Mouse (Mus musculus) right cerebral cortex, postnatal 14 days (tissue): ENCODE results near the gene Spsb2.
"Not testable (repeated sequence)": the region's sequence is repeated elsewhere in the genome, so short reads cannot be mapped to it uniquely, and the experiment has no call there.

Source experiments
- DNase-seq: peaks from one replicate; pipeline ENCODE4 v3.0.0; 2022

Spsb2 gene

DNA sequence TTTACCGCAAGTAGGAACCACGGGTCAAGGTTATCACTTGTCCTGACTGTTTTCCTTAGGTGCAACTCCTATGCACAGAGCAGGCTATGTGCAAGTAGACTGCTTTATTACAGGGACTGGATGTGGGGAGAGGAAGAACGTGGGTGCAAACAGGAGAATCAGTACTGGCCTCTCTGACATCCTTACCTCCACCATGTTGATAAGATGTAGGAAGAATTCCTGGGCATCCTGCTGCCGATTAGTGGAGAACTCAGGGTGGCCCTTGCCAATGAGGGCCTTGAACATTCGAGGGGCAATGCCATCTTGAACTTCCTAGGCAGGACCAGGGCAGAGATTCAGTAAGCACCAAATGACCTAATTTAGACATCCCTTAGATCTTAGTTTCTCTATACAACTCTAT, 12.4 kb downstream of the Spsb2 start:
- no peak for DNase-seq

DNA sequence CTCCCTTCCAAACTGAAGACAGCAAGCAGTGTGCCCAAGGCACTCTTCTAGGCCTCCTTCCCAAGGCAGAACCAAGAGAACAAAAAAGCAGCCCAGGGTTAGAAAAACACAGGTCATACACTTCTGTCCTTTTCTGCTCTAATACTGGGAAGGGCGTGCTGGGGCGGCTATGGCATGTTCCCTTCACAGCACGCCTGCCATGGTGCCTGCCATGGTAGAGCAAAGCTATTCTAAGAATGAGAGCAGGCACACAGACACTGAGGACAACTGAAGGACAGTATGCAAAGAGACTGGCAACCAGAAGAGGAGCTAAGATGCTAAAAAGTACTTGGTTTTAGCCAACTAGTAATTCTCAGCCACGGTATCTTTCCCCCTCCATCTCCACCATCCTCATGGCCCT, 13.6 kb downstream of the Spsb2 start:
- no peak for DNase-seq

DNA sequence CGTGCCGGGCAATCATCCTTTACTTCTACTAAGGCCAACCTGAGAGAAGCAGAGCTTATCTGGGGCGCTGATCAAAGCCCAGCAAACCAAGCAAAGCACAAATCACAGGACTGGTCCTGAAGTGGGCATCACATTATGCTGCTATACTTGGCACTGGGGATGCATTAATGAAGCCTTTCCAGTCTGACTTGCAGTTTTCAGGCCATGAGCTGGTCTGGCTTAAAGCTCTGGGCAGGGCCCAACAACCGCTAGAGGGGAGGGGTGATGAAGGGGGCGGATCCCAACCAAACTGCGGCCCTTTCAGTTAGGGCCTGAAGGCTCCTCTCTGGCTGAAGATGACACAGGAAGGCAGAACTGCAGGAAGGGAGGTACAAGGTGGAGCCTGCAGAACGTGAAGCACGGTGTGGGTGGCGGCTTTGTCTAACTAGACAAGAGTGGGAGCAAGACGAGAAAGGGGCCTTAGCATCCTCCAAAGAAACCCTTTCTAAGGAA, 19.7 kb downstream of the Spsb2 start:
- peak; percentile 33 for DNase-seq

DNA sequence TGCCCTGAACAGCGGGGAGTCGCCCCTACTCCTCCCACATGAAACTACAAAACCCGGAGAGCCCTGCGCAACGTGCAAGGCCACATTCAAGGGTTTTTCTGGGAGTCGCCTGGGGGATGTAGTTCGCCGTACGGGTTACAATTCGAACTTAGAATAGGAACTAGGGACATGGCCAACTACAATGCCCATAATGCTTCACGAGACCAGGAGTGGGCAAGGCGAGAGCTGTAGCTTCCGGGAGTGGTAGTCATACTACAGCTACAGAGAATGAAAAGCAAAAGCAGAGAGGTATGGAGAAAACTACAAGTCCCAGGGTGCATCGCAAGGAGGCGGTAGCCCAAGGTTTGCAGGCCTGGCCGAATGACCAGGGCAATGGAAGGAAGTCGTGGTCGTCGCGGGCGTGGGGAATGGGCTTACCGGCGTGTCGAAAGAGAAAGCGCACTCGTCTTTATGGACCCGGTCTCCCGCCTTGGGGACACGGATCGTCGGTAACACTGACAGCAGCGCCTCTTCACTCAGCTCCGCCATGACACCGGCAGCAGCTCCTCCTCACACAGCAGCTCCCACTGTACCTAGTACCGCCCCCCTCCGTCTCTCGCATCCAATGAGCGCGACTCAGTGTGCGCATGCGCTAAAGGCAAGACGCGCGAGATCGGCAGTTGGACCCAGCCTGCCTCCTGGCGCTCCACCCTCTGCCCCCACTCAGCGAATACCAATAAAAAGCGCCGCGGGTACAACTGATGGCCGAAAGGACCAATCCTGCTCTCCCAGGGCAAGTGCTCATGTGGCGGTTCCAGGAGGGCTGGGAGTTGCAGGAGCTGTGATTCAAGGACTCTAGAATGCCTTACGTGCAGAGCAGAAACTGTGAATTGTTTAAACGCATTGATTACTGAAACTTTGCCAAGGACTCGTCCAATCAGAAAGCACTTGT, 20.7 kb downstream of the Spsb2 start, which contains the start of the genes Usp5 and Cdca3:
Usp5 (minus strand) TSS at position 617 of the 931 bp plus-strand sequence.
Cdca3 (plus strand) TSS at position 680 of the 931 bp plus-strand sequence.
- peak; percentile 97 for DNase-seq

DNA sequence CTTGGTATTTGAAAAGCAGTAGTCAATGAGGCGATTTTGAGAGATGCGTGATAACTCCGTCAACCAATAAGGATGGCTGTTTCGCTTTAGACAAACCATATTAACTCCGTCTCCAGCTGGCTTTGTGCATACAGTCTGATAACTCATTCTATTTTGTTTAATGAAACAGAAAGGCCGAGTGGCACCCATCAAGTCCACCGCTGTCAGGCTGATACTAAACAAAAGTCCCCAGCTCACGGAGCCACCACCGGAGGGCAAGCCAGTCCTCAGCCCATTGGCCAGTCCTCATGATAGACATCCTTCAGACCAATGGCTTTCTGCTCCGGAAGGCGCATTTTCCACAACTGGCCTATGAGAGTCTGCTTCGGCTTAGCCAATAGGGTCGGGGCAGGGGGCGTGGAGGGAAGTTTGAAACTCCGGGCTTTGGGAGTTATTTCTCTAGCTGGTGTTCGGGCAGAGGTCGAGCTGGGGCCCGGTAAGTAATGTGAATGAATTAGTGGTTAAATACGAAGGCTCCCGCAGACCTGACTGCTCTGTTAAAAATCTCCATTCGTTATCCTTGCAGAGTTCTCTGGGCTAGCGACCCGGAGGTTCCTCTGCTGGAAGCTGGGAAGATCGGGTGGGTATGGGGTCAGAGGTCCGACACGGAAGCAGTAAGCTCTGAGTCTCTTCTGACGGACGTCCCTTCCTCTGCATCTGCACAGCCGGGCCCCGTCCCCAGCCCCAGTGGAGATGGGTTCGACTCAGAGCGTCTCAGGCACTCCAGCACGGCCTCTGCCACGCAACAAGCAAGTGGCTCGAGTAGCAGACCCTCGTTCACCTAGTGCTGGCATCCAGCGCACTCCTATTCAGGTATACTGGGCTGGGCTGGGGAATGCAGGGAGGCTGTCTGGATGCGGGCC, 21.6 kb downstream of the Spsb2 start:
- DNase-seq, result peak; percentile 83

DNA sequence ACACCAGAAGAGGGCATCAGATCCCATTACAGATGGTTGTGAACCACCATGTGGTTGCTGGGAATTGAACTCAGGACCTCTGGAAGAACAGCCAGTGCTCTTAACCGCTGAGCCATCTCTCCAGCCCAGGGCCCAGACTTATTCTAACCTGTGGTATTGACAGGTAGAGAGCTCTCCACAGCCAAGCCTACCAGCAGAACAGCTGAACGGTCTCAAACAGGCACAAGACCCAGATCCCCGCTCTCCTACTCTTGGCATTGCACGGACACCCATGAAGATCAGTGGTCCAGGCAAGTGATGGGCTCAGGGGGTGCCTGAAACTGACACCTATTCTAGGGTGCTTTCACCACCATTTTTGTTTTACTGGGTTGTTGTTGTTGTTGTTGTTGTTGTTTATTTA, 22.7 kb downstream of the Spsb2 start:
- DNase-seq, result not testable (repeated sequence)

DNA sequence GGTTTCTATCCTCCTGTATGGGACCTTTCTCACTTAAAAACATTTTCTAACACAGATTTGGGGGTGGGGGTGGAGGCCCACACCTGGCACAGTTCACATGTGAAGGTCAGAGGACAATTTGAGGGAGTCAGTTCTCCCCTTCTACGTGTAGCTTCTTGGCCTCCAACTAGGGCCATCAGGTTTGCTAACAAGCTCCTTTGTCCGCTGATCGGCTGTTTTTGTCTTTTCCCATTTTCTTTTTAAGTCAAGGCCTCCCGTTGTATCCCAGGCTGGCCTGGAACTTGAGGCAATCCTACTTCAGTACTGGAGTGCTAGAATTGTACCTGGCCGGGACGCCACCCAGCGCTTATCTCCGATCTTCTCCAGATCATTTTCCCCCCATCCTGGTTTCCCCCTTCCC, 23.2 kb downstream of the Spsb2 start:
- DNase-seq, result no peak

DNA sequence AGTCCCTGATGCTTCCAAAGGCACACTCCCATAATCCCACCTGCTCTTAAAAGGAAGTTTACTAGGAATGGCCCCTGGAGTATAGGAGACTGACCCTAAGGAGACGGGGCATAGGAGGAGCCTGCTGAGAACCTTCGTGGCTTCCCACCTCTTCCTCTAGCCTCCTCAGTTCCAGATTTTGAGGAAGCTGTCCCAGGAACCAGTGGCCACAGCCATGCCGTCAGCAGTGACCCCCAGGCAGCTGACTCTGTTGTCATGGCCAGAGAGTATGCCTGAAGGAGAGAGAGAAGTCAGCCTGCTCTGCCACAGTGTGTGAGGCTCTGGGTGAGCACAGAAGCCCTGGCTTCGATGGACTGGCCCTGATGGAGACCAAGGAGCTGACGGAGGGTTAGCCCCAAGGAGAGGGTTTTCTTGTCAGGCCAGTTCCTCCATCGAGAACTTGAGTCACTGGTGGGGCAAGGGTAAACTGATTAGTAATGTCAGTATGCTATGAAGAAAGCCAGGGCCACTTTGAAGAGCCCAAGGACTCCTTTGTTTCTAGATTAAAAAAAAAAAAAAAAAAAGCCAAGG, 26.1 kb downstream of the Spsb2 start:
- no peak for DNase-seq

DNA sequence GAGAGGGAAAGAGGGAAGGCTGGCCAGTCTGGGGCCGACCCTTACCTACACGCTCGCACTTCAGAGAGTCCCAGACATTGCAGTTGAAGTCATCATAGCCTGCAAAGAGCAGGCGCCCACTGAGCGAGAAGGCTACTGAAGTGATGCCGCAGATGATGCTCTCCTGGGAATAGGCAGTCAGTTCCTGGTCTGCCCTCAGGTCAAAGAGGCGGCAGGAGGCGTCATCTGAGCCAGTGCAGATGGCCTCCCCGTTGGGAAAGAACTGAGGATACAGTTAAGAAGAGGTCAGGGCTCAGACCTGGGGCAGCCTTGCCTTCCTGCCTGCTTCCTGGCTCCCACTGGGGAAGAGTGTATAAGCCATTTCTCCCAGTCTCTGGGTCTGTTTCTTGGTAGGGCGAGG, 27.1 kb downstream of the Spsb2 start:
- DNase-seq, result no peak

DNA sequence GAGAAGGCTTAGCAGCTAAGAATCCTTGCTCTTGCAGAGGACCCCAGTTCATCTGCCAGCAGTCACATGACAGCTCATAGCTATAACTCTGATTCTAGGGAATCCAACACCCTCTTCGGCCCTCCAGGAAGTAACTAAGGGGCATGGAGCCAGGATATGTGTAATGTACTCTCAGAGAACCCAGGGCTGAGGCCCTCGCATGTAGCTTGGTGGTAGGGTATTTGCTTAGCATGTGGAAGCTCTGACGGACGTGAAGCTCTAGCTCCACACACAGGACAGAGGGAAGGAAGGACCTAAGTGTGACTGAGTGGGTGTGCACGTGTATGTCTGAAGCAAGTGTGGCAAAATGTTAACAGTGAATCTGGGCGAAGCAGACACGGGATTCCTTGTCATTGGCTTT, 27.9 kb downstream of the Spsb2 start:
- DNase-seq, result no peak

DNA sequence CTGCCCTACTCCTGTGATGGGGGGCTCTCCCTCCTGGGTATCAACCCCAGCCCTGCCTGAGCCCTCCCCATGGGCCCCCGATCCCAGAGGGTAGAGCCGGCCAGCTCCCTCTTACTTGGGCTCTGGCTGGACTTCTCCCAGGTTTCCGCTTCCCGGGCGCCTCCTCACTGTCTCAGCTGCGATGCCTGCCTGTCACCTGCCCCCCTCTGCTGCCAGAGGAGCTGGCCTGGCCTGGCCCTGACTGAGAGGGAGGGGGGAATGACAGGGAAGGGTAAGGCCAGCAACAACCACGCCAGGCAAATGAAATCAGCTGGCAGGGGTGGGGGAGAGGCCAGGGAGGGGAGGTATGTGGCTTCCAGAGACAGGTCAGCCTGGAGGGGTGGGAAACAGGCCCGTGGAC, 31.3 kb downstream of the Spsb2 start:
- no peak for DNase-seq

DNA sequence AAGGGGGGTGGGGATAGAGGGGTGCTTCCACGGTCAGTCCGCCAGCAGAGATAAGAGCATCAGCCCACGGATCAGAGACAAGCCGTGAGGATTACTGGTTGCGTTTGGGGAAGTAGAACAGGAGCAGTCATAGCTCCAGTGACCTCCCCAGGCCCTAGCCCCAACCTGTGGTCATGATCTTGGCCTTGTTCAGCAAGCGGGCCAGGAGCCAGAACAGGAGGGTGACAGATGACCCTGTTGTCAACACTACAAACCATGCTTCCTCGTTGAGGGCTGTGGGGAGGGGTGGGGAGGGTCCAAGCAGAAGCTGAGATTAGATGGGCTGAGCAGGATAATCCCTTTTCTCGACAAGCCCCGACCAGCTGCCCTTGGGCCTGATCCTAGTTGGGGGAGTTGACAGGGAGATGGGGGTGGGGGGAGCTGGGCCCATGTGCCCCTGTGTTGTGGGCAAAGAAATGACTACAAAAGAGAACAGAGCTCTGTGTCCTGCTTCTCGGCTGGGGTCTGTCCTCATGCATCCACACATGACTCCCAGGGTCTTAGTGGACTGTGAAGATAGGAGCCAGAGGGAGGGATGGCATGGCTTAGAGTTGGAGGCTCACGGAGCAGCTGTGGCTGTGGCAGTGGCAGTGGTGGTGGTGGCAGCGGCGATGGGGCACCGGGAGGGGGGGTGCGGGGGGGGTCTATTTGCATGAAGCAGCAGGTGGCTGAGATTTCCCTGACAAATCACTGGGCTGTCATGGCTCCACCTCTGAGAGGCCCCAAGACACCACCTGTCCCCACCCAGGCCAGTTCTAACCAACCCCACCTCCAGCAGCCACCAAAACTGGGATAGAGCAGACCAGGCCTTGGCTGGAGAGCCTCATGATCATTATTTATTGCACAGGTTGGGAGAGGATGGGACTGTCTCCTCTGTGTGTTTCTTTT, 32.0 kb downstream of the Spsb2 start, which contains the start of gene Gnb3:
Gnb3 (minus strand) TSS at position 35 of the 927 bp plus-strand sequence.
- no peak for DNase-seq

DNA sequence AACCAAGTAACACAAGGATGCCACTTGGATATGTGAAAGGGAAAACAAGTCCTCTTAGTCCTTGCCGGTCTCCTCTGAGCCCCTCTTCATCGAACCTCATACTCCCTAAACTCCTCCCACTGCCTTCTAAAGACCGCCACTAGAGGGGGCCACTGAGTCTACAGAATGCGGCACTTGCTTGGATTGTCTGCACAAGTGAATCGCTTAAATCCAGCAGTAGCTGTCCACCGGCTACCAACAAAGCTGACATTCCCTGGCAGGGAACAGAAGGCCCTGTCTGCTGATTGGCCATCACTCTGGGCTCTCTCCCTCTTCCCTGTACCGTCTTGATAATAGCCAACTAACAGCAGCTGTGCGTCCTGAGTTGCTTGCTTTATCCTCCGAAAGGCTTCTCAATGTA, 38.8 kb downstream of the Spsb2 start:
- peak; percentile 92 for DNase-seq

DNA sequence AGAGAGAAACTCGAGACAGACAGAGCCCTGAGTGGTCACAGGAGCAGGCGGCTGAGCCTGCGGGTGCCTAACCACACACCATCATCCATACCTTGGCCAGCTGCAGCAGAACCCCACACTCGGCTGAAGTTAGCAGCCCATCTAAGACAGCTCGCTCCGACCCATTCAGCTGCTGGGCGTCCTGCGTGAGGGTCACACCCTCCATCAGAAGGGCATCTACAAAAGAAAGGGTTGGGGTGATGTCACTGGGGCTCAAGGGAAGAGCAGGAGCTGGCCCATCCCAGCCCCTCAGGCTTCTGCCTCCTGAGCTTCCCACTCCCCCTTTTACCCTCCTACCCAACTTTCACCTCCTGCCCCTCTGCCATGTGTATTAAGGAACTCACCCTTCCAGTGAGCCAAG, 42.1 kb downstream of the Spsb2 start:
- DNase-seq, result no peak

DNA sequence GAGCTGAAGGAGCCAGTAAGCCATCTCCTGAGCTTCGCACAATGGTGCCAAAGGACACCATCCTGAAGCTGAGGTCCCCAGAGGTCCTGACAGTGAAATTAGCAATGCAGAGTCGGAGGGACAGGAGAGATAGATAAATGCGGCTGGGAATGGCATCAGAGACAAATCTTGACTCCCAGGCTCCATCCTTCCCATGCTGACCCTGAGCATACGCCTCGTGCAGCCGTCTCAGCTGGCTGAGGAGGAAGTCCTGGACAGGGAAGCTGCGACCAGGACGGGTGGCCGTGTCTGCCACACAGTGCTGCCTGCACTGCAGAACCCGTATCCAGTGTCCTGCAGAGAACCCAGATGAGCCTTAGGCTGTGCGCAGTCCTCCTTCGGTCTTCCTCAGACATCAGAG, 46.2 kb downstream of the Spsb2 start:
- DNase-seq, result no peak

DNA sequence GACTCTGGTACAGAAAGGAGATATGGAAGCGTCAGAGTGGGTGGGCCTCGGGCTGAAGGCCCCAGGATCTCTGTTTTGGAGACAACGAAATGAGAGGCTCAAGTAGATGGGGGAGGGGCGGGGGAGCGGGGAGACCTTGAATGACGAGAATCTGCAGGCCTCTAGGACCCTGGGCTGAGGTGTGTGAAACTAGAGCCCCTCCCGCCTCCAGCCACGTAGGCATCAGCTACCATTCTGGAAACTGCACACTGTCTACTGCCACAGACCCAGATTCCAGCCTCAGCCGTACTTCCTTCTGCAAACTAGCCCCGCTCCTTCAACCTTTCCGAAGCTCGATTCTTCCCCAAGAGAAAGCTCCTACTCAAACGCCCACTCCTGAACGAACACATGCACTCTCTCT, 47.9 kb downstream of the Spsb2 start:
- peak; percentile 55 for DNase-seq

DNA sequence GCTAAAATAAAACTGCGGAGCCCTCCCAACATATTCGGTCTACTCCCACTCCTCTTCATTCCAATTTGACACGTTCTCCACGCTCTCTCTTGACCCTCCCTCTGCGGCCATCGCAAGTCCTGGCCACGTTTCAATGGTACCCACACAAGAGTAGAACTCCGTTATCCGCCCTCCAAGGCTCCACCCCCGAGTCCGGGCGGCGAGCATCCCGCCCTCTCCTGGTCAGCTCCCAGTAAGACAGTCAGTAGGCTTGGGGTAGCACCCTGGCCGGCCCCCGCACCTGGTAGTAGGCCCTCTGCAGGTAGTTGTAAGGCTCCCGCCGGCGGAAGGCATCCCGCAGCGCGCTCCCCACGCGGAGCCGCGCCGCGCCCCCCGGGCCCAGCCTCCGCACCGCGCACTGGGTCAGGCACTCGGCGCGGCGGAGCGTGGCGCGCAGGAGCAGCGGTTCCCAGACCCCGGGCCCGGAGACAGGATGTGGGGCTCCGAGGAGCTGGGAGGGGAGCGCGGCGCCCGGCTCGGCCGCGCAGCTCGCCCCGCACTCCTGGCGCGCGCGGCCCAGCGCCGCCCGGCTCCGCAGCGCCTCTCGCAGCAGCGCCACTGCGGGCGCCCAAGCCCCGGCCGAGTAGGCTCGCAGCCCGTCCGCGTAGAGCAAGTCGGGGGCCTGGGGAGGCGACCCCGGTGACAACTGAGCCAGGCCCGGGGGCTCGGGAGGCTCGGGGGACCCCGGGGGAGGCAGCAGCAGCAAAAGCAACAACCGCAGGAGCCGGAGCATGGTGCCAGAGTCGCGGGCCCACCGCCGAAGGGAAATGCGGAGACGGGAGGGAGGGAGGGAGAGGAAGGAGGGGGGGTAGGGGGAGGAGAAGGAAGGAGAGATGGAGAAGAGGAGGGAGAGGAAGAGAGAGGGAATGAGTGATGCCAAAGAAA, 48.7 kb downstream of the Spsb2 start, which contains the start of gene P3h3:
P3h3 (minus strand) TSS at position 837 of the 924 bp plus-strand sequence.
- peak; percentile 85 for DNase-seq

DNA sequence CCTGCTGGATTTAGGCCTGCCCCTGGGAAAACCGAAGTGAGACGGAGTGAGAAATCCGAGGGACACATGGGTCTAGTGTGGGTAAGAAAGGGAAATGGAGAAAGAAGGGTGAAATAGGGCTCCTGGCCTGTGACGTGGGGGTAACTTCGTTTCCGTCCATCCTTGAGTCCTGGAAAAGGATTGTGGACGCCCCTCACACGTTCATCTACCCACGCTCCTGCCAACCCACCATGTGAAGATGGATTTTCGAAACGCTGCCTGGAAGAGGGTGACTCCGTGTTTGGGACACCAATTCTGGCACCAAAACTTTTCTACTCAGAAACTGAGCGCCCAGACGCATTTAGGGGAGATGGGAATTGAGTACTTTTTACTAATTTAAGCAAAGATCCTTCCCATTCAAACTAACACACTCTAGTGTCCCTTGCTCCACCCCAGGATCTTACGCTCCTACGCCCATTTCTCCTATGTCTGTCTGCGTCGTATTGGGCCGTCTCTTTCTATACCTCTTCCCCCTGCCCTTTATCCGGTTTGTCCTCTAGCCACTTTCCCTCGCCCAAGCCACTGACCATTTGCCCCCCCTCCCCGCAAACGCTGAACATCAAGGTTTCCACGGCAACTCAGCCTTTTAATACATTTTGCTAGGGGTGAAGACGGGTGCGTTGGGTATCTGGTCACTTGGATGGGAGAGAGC, 49.5 kb downstream of the Spsb2 start:
- no peak for DNase-seq

DNA sequence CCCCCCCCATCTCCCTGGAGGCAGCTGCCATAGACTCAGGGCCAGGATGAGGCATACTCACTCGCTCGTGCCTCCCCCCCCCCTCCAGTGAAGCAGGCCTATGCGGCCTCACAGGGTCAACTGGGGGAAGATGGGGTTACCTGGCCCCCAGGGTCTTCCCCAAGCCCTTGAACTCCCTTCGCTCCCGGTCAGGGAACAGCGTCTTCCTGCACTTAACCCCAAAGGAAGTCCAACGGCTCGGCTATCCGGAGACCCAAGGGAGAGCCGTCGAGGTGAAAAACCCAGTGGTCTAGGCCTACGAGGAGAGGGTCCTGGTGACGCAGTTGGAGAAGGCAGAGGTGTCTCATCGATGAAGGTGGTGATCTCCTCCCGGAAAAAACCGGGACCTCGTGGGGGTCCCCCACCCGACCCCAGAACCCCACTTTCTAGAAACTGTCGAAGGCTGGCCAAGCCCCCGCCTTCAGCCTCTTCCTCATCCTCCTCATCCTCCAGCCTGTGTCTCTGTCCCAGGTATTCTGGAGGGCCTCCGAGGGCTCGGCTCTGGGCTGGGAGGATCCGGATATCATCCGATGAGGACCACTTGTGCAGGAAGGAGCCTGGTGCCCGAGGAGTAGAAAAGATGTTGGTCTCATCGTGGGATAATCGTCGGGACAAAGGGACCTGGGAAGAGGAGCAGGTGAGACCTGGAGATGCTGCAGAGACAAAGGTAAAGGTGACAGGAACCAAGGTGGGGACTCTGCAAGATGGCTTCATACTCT, 50.3 kb downstream of the Spsb2 start:
- no peak for DNase-seq
